Mouse (Mus musculus): ENCODE results near the gene Prpf18. TPM values are rescaled to one million over a fixed set of nuclear protein-coding genes. Genes with fewer than 3 reads are reported as not detected.
"Not testable (repeated sequence)": the region's sequence is repeated elsewhere in the genome, so short reads cannot be mapped to it uniquely, and the experiment has no call there.

Gene Prpf18
- 10 to 100 TPM; 36.7 to 44.1 TPM for total RNA-seq (2021)
- long read RNA-seq, experiment 1, transcript Prpf18-201 (10 exons, 3,522 nt): major isoform, 12 of 33 reads
- long read RNA-seq, experiment 1, partial matches to known transcripts: 0 of 33 reads
- long read RNA-seq, experiment 1, other reads (novel, unspliced or antisense): 21 of 33 reads
- long read RNA-seq, experiment 2, transcript Prpf18-201 (10 exons, 3,522 nt): major isoform, 12 of 32 reads
- long read RNA-seq, experiment 2, partial matches to known transcripts: 1 of 32 reads
- long read RNA-seq, experiment 2, other reads (novel, unspliced or antisense): 19 of 32 reads

- peak; percentile 90 to 92 for DNase-seq (ENCODE audit: low spot score in 2 of 2)
Observed at GRCm38 (mm10) chr2:4651500-4652285, at the start of gene Prpf18. Prpf18 (minus strand) TSS chr2:4652113.

GRCm38 (mm10) chr2:4679886-4680285 is 28.0 kb upstream of the Prpf18 start:
- no peak for DNase-seq (ENCODE audit: low spot score in 2 of 2)

GRCm38 (mm10) chr2:4671636-4672035 is 19.7 kb upstream of the Prpf18 start:
- DNase-seq (ENCODE audit: low spot score in 2 of 2): no peak

GRCm38 (mm10) chr2:4669701-4670100 is 17.8 kb upstream of the Prpf18 start:
- no peak for DNase-seq (ENCODE audit: low spot score in 2 of 2)

- no peak for DNase-seq (ENCODE audit: low spot score in 2 of 2)
Observed at GRCm38 (mm10) chr2:4668626-4669025, 16.7 kb upstream of the Prpf18 start.

DNA sequence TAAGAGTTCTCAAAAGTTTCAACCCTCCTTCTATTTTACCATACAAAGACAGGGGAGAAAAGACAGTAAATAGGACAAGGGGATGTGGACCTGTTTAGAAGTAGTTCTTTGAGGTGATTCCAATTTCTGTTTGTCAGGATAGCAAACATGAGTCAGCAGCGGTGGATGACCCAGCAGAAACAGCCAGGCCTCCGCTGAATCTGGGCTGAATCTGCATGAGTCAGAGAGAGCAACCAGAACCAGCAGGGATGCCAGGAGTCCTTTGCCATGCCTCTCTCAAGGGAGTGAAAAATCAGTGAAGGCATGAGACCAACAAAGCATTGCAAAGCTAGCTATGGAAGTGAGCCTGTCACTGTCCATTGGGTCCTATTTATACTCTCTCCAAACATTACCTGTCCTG is 8.8 kb upstream of the Prpf18 start:
- no peak for DNase-seq (ENCODE audit: low spot score in 2 of 2)

GRCm38 (mm10) chr2:4649646-4650045 is 2.3 kb downstream of the Prpf18 start:
- DNase-seq (ENCODE audit: low spot score in 2 of 2): no peak

GRCm38 (mm10) chr2:4648094-4648493 is 3.8 kb downstream of the Prpf18 start:
- DNase-seq (ENCODE audit: low spot score in 2 of 2): no peak

DNA sequence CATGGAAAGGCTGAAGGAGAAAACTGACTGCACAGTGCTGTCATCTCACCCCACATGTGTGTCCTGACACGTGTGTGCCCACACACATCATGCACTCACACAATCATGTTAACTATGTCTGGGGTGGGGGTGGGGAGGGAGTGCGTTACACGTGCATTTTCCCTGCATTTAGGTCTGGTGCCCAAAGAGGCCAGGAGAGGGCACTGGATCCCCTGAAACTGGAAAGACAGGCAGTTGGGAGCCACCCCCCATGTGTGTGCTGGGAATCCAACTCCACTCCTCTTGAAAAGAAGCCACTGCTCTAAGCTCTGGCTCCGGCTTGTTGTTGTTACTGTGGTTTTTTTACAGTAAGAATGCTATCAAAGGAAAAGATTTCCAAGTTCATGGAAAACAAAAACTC is 6.8 kb downstream of the Prpf18 start:
- no peak for DNase-seq (ENCODE audit: low spot score in 2 of 2)

GRCm38 (mm10) chr2:4638189-4638588 is 13.7 kb downstream of the Prpf18 start:
- DNase-seq (ENCODE audit: low spot score in 2 of 2): no peak

DNA sequence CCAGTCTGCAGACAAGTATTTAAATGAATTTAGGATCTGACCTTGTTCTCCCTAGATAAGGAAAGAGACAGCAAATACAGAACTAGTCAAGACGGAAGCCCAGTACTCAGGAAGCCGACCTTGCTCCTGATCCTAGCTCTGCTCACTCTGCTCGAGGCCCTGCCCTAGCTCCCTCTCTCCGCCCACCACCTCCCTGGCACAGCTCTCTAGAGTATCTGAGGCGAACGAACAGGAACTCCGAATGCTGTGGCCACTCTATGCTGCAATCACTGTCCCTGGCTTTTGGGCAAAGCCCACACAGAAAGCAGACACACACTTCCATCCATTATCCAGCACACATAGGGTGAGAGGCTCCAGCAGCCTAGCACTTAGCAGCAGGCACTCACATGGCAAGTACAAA is 15.3 kb downstream of the Prpf18 start:
- DNase-seq (ENCODE audit: low spot score in 2 of 2): no peak

- no peak for DNase-seq (ENCODE audit: low spot score in 2 of 2)
Observed at GRCm38 (mm10) chr2:4635804-4636203, 16.1 kb downstream of the Prpf18 start.

DNA sequence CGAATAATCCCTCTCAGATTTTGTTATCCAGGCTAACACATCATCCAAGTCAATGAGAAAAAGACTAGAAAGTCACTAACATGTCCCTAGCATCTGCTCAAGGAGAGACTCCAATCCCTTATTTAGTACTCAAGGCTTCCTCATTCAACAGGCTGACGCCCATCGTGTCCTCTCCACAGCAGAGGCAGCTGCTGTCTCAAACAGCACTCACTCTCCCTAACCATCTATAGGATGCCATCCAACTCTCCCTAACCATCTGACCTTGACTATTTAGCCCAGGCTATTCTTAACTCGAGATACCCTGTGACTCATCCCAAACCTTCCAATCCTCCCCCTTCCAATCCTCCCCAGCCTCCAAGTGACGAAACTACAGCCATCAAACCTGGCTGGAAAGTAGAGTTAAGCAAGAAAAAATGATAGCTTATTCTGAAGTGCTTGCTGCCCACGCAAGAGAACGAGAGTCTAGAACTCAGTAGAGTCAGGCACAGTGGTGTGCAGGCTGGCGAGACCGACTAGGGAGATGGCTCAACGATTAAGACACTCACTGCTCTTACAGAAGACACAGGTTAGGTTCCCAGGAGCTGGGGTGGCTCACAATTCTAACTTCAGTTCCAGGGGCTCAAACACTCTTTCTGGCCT is 21.6 kb downstream of the Prpf18 start:
- no peak for DNase-seq (ENCODE audit: low spot score in 2 of 2)

GRCm38 (mm10) chr2:4629470-4629869 is 22.4 kb downstream of the Prpf18 start:
- no peak for DNase-seq (ENCODE audit: low spot score in 2 of 2)

DNA sequence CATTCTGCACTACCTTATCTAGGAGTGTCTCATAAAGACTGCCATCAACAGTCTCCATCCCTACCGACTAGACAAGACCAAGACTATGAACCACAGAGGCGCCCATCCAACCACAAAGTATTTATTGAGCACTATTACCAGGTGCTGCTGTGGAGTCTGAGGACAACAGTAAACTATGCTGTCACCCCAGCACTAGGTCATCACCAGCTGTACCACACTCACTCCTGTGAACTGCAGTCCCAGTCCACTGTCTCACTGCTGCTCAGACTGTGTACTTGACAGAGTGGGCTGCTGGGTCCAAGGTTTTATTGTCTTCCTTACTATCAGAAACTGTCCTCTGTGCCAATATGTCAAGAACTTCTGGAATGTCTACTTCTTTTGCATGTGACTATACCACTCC is 23.0 kb downstream of the Prpf18 start:
- DNase-seq (ENCODE audit: low spot score in 2 of 2): no peak

DNA sequence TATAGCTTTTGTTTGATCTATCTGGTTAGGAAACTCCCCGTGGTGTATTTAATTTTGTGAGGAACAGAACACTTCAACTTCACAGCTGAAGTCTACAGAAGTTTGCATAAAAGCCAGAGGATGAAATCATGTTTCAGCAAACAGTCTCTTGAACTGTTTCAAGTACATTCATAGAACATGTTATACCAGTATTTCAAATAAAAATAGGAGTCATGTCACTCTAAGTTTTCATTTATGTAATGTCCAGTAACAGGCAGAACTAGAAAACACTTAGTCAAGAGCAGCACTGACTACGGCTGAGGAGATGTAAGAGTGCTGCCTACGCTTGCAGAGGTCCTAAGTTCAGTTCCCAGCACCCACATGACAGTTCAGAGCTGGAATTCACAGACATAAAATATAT is 25.0 kb downstream of the Prpf18 start:
- no peak for DNase-seq (ENCODE audit: low spot score in 2 of 2)

DNA sequence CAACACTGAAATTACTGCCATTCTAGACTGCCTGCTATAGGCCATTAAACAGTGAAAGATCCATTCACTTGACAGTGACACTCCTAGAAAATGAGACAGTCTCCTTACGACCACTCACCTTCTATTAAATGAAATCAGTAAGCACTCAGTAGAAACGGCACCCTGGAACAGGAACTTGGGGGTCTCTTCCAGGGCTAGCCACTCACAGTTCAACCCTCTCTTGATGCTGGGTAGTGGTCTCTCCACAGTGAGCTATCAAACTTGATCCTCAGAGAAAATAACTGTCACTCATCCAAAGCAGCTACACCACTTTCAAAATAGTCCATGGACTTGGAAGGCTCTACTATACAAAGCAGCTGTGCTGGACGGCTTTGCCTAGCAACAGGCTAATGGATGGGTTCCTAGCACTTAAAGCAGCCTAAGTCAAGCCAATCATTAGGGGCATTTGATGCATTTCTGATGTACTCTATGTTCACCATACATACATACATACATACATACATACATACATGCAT is 30.4 kb downstream of the Prpf18 start:
- no peak for DNase-seq (ENCODE audit: low spot score in 2 of 2)

DNA sequence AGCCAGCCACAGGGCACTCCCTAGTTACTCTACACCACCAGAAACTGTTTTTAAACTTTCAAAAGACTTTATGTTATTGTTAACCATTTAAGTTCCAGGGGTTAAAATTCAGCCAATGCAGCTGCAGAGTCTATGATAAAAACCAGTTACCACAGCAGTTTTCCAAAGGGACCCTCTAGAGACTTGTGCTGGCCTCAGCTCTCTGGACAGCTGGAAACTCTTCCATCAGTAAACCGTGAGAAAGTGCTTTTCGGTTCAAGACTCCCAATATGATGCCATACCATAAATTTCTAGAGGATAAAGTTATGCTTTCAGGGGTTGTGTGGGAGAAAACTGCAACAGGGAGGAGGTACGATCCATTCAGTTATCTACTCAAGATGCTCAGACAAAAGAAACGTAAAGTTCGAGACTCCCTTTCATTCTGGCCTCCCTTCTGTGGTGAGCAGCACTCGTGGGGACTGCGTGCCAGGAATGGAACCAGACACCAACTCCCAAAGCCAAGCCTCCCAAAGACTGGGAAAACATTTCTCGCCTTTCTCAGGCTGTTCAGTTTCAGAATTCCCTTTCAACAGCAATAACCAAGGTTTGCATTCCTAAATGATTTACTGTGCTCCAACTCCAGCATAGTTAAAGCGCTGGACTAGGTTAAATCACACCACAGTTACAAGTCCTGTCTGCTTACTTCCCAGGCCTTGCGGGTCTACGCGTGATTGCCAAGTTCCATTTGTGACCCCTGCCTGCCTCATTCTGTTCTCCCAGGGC is 31.1 kb downstream of the Prpf18 start:
- no peak for DNase-seq (ENCODE audit: low spot score in 2 of 2)

GRCm38 (mm10) chr2:4619893-4620593 is 31.9 kb downstream of the Prpf18 start:
- no peak for DNase-seq (ENCODE audit: low spot score in 2 of 2)

GRCm38 (mm10) chr2:4619126-4619525 is 32.8 kb downstream of the Prpf18 start:
- DNase-seq (ENCODE audit: low spot score in 2 of 2): not testable (repeated sequence)

- DNase-seq (ENCODE audit: low spot score in 2 of 2): no peak
Observed at GRCm38 (mm10) chr2:4616995-4617394, 34.9 kb downstream of the Prpf18 start.
